20 mouse cellular contexts compared by ENCODE assay signal in genomic region chr3:89859936-89860335, GRCm38 (mm10). TPM values are rescaled to one million over a fixed set of nuclear protein-coding genes. Genes with fewer than 3 reads are reported as not detected.
DNase-seq lines count a peak whose midpoint lies in the region; ATAC-seq and TF ChIP-seq lines count a peak whose summit lies in the region.
"Had no signal": no experiment of that assay in that cellular context is flagged by ENCODE, and none has a peak within 500 bp of the region (broad histone marks: within the 10 kb centered on the region; RNA-seq: fewer than 3 reads in every experiment).

No protein-coding gene starts in this region.

- DNase-seq in embryonic facial prominence, embryonic 10.5 days (ENCODE audit: low spot score), result no peak
- DNase-seq in midbrain, postnatal 0 days (ENCODE audit: low spot score), result no peak
- DNase-seq in R1 (ENCODE audit: low read depth, low spot score), result peak; percentile 20
- no peak for DNase-seq in left cerebral cortex, adult 2 months (ENCODE audit: extremely low spot score in 1 of 2, low spot score in 2 of 2)
- DNase-seq in gastrocnemius, postnatal 36 days, result no peak
- DNase-seq: adrenal gland, postnatal 25 days; cerebellum, adult 9-10 months; kidney, postnatal 4 days; lung, adult 18-20 months; lung, postnatal 14 days; thymus, postnatal 25 days had no signal

- TF ChIP-seq CTCF in midbrain, postnatal 0 days (IDR thresholded peaks at IDR 0.05), result peak; percentile 42
- no peak; the same call in 1 of the 2 replicates for TF ChIP-seq CTCF in left cerebral cortex, adult 2 months (IDR thresholded peaks at IDR 0.05)

- WGBS in embryonic facial prominence, embryonic 13.5 days, result 62% methylated on average over 3 of the region's 3 CpGs
- 72% methylated on average over 3 of the region's 3 CpGs for WGBS in embryonic facial prominence, embryonic 10.5 days
- 74% methylated on average over 3 of the region's 3 CpGs for WGBS in midbrain, postnatal 0 days
- WGBS in midbrain, embryonic 15.5 days, result 60% methylated on average over 3 of the region's 3 CpGs

- 0 out of 2 replicates have a peak, but pooled peaks cover 4% of the 10 kb centered on the region for H3K27me3 ChIP-seq in embryonic facial prominence, embryonic 13.5 days
- 0 out of 2 replicates have a peak, but pooled peaks cover 2% of the 10 kb centered on the region for H3K27me3 ChIP-seq in embryonic facial prominence, embryonic 10.5 days (replicated peaks; ENCODE audit: low read depth, poor library complexity, severe bottlenecking)
- H3K27me3 ChIP-seq in midbrain, postnatal 0 days (ENCODE audit: insufficient read depth, low read length), result no peaks in the 10 kb centered on the region
- H3K27me3 ChIP-seq in midbrain, embryonic 15.5 days (replicated peaks), result 0 out of 2 replicates have a peak, but pooled peaks cover 3% of the 10 kb centered on the region
- H3K27me3 ChIP-seq: hindbrain, embryonic 13.5 days; neural tube, embryonic 12.5 days had no signal

- no peak overlapping the region for H3K4me2 ChIP-seq in embryonic facial prominence, embryonic 13.5 days
- no peak overlapping the region for H3K4me2 ChIP-seq in midbrain, postnatal 0 days (ENCODE audit: low read depth, low read length, poor library complexity, severe bottlenecking)
- no peak overlapping the region for H3K4me2 ChIP-seq in midbrain, embryonic 15.5 days
- H3K4me2 ChIP-seq: hindbrain, embryonic 13.5 days; liver, embryonic 11.5 days; midbrain, embryonic 12.5 days; neural tube, embryonic 12.5 days had no signal

- no peak overlapping the region for H3K4me3 ChIP-seq in embryonic facial prominence, embryonic 13.5 days
- H3K4me3 ChIP-seq in embryonic facial prominence, embryonic 10.5 days, result no peak overlapping the region
- H3K4me3 ChIP-seq in midbrain, postnatal 0 days (ENCODE audit: low read depth, low read length), result no peak overlapping the region
- H3K4me3 ChIP-seq in midbrain, embryonic 15.5 days, result no peak overlapping the region
- H3K4me3 ChIP-seq in left cerebral cortex, adult 2 months, result no peak overlapping the region
- H3K4me3 ChIP-seq: forebrain, embryonic 10.5 days; hindbrain, embryonic 13.5 days; midbrain, embryonic 12.5 days; neural tube, embryonic 12.5 days had no signal

- no peak for ATAC-seq in embryonic facial prominence, embryonic 13.5 days (ENCODE audit: insufficient number of reproducible peaks, insufficient read depth, low FRiP score, low TSS enrichment, low read depth)
- no peak for ATAC-seq in midbrain, postnatal 0 days (ENCODE audit: low FRiP score)
- no peak for ATAC-seq in midbrain, embryonic 15.5 days (replicated peaks)
- ATAC-seq: intestine, embryonic 16.5 days had no signal

- 0 out of 2 replicates have a peak overlapping the region, but pooled peaks have one; percentile 17 for H3K9ac ChIP-seq in embryonic facial prominence, embryonic 13.5 days
- H3K9ac ChIP-seq in midbrain, postnatal 0 days (replicated peaks; ENCODE audit: low read length, poor library complexity, severe bottlenecking), result no peak overlapping the region
- no peak overlapping the region for H3K9ac ChIP-seq in midbrain, embryonic 15.5 days
- H3K9ac ChIP-seq: midbrain, embryonic 12.5 days; neural tube, embryonic 12.5 days had no signal

- intact Hi-C loops in left cerebral cortex, adult 2 months (cut with DNase I), result loop anchor here (2.0 to 5.0 kb wide), 4 partner anchors 148 to 543 kb away; no protein-coding TSS in a partner anchor
- intact Hi-C loops in gastrocnemius, postnatal 36 days (cut with DNase I), result loop anchor here (2.0 to 5.0 kb wide), 2 partner anchors 43 to 128 kb away; no protein-coding TSS in a partner anchor

- H3K4me1 ChIP-seq in embryonic facial prominence, embryonic 13.5 days, result peaks cover 8% of the 10 kb centered on the region
- H3K4me1 ChIP-seq in embryonic facial prominence, embryonic 10.5 days, result peaks cover 10% of the 10 kb centered on the region
- H3K4me1 ChIP-seq in midbrain, postnatal 0 days (ENCODE audit: insufficient read depth, low read length), result no peaks in the 10 kb centered on the region
- peaks cover 6% of the 10 kb centered on the region; the same call in 1 of the 2 replicates for H3K4me1 ChIP-seq in midbrain, embryonic 15.5 days

- H3K27ac ChIP-seq in embryonic facial prominence, embryonic 13.5 days, result no peak overlapping the region
- H3K27ac ChIP-seq in embryonic facial prominence, embryonic 10.5 days (replicated peaks), result no peak overlapping the region
- H3K27ac ChIP-seq in midbrain, postnatal 0 days (ENCODE audit: low read depth, low read length), result no peak overlapping the region
- no peak overlapping the region for H3K27ac ChIP-seq in midbrain, embryonic 15.5 days
- H3K27ac ChIP-seq in left cerebral cortex, adult 2 months, result no peak overlapping the region
- H3K27ac ChIP-seq: midbrain, embryonic 12.5 days; neural tube, embryonic 12.5 days had no signal

- H3K36me3 ChIP-seq in embryonic facial prominence, embryonic 13.5 days, result no peaks in the 10 kb centered on the region
- no peaks in the 10 kb centered on the region for H3K36me3 ChIP-seq in embryonic facial prominence, embryonic 10.5 days (replicated peaks)
- H3K36me3 ChIP-seq in midbrain, postnatal 0 days (ENCODE audit: insufficient read depth, low read length), result no peaks in the 10 kb centered on the region
- H3K36me3 ChIP-seq in midbrain, embryonic 15.5 days (replicated peaks), result no peaks in the 10 kb centered on the region
- H3K36me3 ChIP-seq: forebrain, embryonic 10.5 days; hindbrain, embryonic 13.5 days; midbrain, embryonic 12.5 days; neural tube, embryonic 12.5 days had no signal

- H3K9me3 ChIP-seq in embryonic facial prominence, embryonic 13.5 days, result no peaks in the 10 kb centered on the region
- H3K9me3 ChIP-seq in embryonic facial prominence, embryonic 10.5 days, result no peaks in the 10 kb centered on the region
- no peaks in the 10 kb centered on the region for H3K9me3 ChIP-seq in midbrain, postnatal 0 days (ENCODE audit: low read length)
- no peaks in the 10 kb centered on the region for H3K9me3 ChIP-seq in midbrain, embryonic 15.5 days
- H3K9me3 ChIP-seq: hindbrain, embryonic 13.5 days; midbrain, embryonic 12.5 days; neural tube, embryonic 12.5 days had no signal

RNA-seq across cellular contexts. Expression of gene She, which starts 28.8 kb away (rescaled TPM):
- 2.8 and 3.2 TPM in 2 replicates for polyA plus RNA-seq in embryonic facial prominence, embryonic 13.5 days (2015; fragmentation: Nextera tagmentation; extraction: Ambion mirVana)
- polyA plus RNA-seq in embryonic facial prominence, embryonic 10.5 days (2016; fragmentation: Nextera tagmentation; extraction: Ambion mirVana), result 2.5 and 2.7 TPM in 2 replicates
- total RNA-seq in midbrain, postnatal 0 days (2014; rRNA removed), result 1.8 and 2.7 TPM in 2 replicates
- 0.91 and 1.0 TPM in 2 replicates for polyA plus RNA-seq in midbrain, postnatal 0 days (2015; fragmentation: Nextera tagmentation; extraction: Ambion mirVana)
- polyA plus RNA-seq in midbrain, embryonic 15.5 days (2015; fragmentation: Nextera tagmentation; extraction: Ambion mirVana), result 1.6 TPM in 2 replicates
- 1 to 10 TPM; 3.1 to 3.7 TPM for total RNA-seq in left cerebral cortex, adult 2 months (2021)
- total RNA-seq in gastrocnemius, postnatal 36 days (2021), result 1 to 10 TPM; 3.7 to 4.6 TPM
- total RNA-seq: megakaryocyte, adult 5-6 weeks had no signal

RNA-seq across cellular contexts. Expression of gene Il6ra, which starts 53.1 kb away (rescaled TPM):
- 0.83 and 1.6 TPM in 2 replicates for polyA plus RNA-seq in embryonic facial prominence, embryonic 13.5 days (2015; fragmentation: Nextera tagmentation; extraction: Ambion mirVana)
- polyA plus RNA-seq in embryonic facial prominence, embryonic 10.5 days (2016; fragmentation: Nextera tagmentation; extraction: Ambion mirVana), result 0.41 and 0.61 TPM in 2 replicates
- total RNA-seq in midbrain, postnatal 0 days (2014; rRNA removed), result 0.99 and 2.0 TPM in 2 replicates
- 1.1 and 1.8 TPM in 2 replicates for polyA plus RNA-seq in midbrain, postnatal 0 days (2015; fragmentation: Nextera tagmentation; extraction: Ambion mirVana)
- polyA plus RNA-seq in midbrain, embryonic 15.5 days (2015; fragmentation: Nextera tagmentation; extraction: Ambion mirVana), result 1.1 and 1.2 TPM in 2 replicates
- total RNA-seq in left cerebral cortex, adult 2 months (2021), result 1 to 10 TPM; 3.7 to 4.4 TPM
- total RNA-seq in gastrocnemius, postnatal 36 days (2021), result 1 to 10 TPM; 4.4 to 4.8 TPM
